Mouse (Mus musculus) CH12.LX (cell line): ENCODE data around the gene Ppip5k2. TPM values are rescaled to one million over a fixed set of nuclear protein-coding genes. Genes with fewer than 3 reads are reported as not detected.
A peak's percentile ranks its signal among the peaks of the same experiment; 100 is the strongest.

Experiments
- DNase-seq: peaks from one replicate; pipeline ENCODE4 v3.0.0-alpha.2; 2013; ENCODE audit errors: extremely low read depth
- H3K27ac ChIP-seq: 2 replicates; pipeline ENCODE4 v1.5.1; 2012; ENCODE audit warnings: low read depth, mild to moderate bottlenecking, control low read depth, moderate library complexity; ENCODE audit not compliant: insufficient read depth
- H3K27me3 ChIP-seq: replicated peaks from 2 replicates; pipeline ENCODE3; 2012; ENCODE audit warnings: inconsistent platforms
- H3K36me3 ChIP-seq, 2 experiments: replicated peaks in 1 of 2; 2 replicates each; pipeline versions ENCODE3 to v1.6.1; 2012; ENCODE audit warnings: inconsistent platforms in 1 of 2, low read length in 1 of 2, mild to moderate bottlenecking in 1 of 2, mixed read lengths in 1 of 2, moderate library complexity in 1 of 2; ENCODE audit not compliant: control insufficient read depth in 1 of 2, insufficient read depth in 1 of 2
- H3K4me1 ChIP-seq, 2 experiments: 2 replicates each; pipeline ENCODE4 v1.6.1; 2012; ENCODE audit warnings: inconsistent platforms in 1 of 2, moderate library complexity in 1 of 2; ENCODE audit not compliant: insufficient read depth in 2 of 2, control insufficient read depth in 1 of 2
- H3K4me2 ChIP-seq: 2 replicates; pipeline ENCODE4 v1.6.1; 2012; ENCODE audit warnings: low read depth, mild to moderate bottlenecking, control low read depth; ENCODE audit not compliant: poor library complexity, insufficient read depth, severe bottlenecking
- H3K4me3 ChIP-seq, 3 experiments: fragments of 150-350 bp in 1 of 3; sonication (generic) in 1 of 3; replicated peaks in 1 of 3; 2 replicates each; pipeline versions ENCODE3 to v1.5.1; 2011 to 2012; ENCODE audit warnings: low read depth in 2 of 3, low read length in 2 of 3, mild to moderate bottlenecking in 2 of 3, moderate library complexity in 2 of 3, control low read depth in 1 of 3, improper control_type of control experiment in 1 of 3, inconsistent platforms in 1 of 3, mixed read lengths in 1 of 3; ENCODE audit not compliant: poor library complexity in 1 of 3
- H3K79me2 ChIP-seq: replicated peaks from 2 replicates; pipeline ENCODE4 v1.6.1; 2012; ENCODE audit warnings: mild to moderate bottlenecking, moderate library complexity; ENCODE audit not compliant: control insufficient read depth, poor library complexity, insufficient read depth, severe bottlenecking; ENCODE audit errors: extremely low read depth
- H3K9ac ChIP-seq: 2 replicates; pipeline ENCODE4 v1.6.1; 2012; ENCODE audit warnings: low read depth, mild to moderate bottlenecking, control low read depth, moderate library complexity; ENCODE audit not compliant: insufficient read depth
- H3K9me3 ChIP-seq: replicated peaks from 2 replicates; pipeline ENCODE3; 2012; ENCODE audit warnings: low read length, inconsistent platforms, mixed read lengths
- BHLHE40 ChIP-seq: IDR thresholded peaks from 2 replicates; pipeline ENCODE4 v1.6.1; 2011; ENCODE audit warnings: mild to moderate bottlenecking, low read depth, low read length, improper control_type of control experiment
- CHD1 ChIP-seq: IDR thresholded peaks from 2 replicates; pipeline ENCODE4 v1.6.1; 2012; ENCODE audit warnings: low read depth, low read length, improper control_type of control experiment, inconsistent platforms
- CTCF ChIP-seq, 2 experiments: IDR thresholded peaks in 1 of 2; conservative IDR thresholded peaks in 1 of 2; 2 replicates each; pipeline ENCODE4 v1.5.1; 2011 to 2012; ENCODE audit warnings: low read depth in 2 of 2, low read length in 2 of 2, improper control_type of control experiment in 1 of 2, inconsistent platforms in 1 of 2, mild to moderate bottlenecking in 1 of 2, moderate library complexity in 1 of 2
- E2F4 ChIP-seq: IDR thresholded peaks from 2 replicates; pipeline ENCODE4 v1.6.1; 2011; ENCODE audit warnings: low read depth, low read length, improper control_type of control experiment; ENCODE audit not compliant: insufficient replicate concordance
- ELF1 ChIP-seq: IDR thresholded peaks from 2 replicates; pipeline ENCODE4 v1.6.1; 2014; ENCODE audit warnings: low read depth, mild to moderate bottlenecking, inconsistent platforms, low read length, improper control_type of control experiment
- ETS1 ChIP-seq: conservative IDR thresholded peaks from 2 replicates; pipeline ENCODE4 v1.6.1; 2012; ENCODE audit warnings: low read depth, mild to moderate bottlenecking, inconsistent platforms, low read length, improper control_type of control experiment, moderate library complexity
- GABPA ChIP-seq: IDR thresholded peaks from 2 replicates; pipeline ENCODE4 v1.6.1; 2012; ENCODE audit warnings: low read depth, low read length, improper control_type of control experiment, inconsistent platforms; ENCODE audit not compliant: insufficient replicate concordance
- HCFC1 ChIP-seq: IDR thresholded peaks from 2 replicates; pipeline ENCODE4 v1.6.1; 2012; ENCODE audit warnings: low read depth, mild to moderate bottlenecking, inconsistent platforms, low read length, improper control_type of control experiment
- IRF4 ChIP-seq: IDR thresholded peaks from 2 replicates; pipeline ENCODE4 v1.6.1; 2014; ENCODE audit warnings: low read depth, mild to moderate bottlenecking, inconsistent platforms, low read length, improper control_type of control experiment
- JUND ChIP-seq: conservative IDR thresholded peaks from 2 replicates; pipeline ENCODE4 v1.6.1; 2011; ENCODE audit warnings: low read depth, low read length, improper control_type of control experiment
- MAFK ChIP-seq: IDR thresholded peaks from 2 replicates; pipeline ENCODE4 v1.6.1; 2011; ENCODE audit warnings: low read length, improper control_type of control experiment; ENCODE audit not compliant: insufficient replicate concordance
- MEF2A ChIP-seq: IDR thresholded peaks from 2 replicates; pipeline ENCODE4 v1.6.1; 2014; ENCODE audit warnings: low read depth, mild to moderate bottlenecking, inconsistent platforms, low read length, improper control_type of control experiment, borderline replicate concordance
- MXI1 ChIP-seq: IDR thresholded peaks from 2 replicates; pipeline ENCODE4 v1.6.1; 2011; ENCODE audit warnings: mild to moderate bottlenecking, low read depth, low read length, improper control_type of control experiment
- MYC ChIP-seq: IDR thresholded peaks from 2 replicates; pipeline ENCODE4 v1.6.1; 2011; ENCODE audit warnings: low read depth, mild to moderate bottlenecking, improper control_type of control experiment, low read length
- NELFE ChIP-seq: IDR thresholded peaks from 2 replicates; pipeline ENCODE4 v1.6.1; 2011; ENCODE audit warnings: low read depth, low read length, improper control_type of control experiment
- NRF1 ChIP-seq: IDR thresholded peaks from 2 replicates; pipeline ENCODE4 v1.6.1; 2014; ENCODE audit warnings: low read depth, mild to moderate bottlenecking, inconsistent platforms, low read length, improper control_type of control experiment, moderate library complexity
- POLR2A ChIP-seq: IDR thresholded peaks from 2 replicates; pipeline ENCODE4 v1.6.1; 2011; ENCODE audit warnings: low read depth, mild to moderate bottlenecking, improper control_type of control experiment, low read length
- POLR2AphosphoS2 ChIP-seq: IDR thresholded peaks from 2 replicates; pipeline ENCODE4 v1.6.1; 2011; ENCODE audit warnings: low read depth, low read length, improper control_type of control experiment
- RAD21 ChIP-seq: IDR thresholded peaks from 2 replicates; pipeline ENCODE4 v1.6.1; 2011; ENCODE audit warnings: low read depth, mild to moderate bottlenecking, low read length, improper control_type of control experiment, moderate library complexity
- RCOR1 ChIP-seq: conservative IDR thresholded peaks from 2 replicates; pipeline ENCODE4 v1.6.1; 2012; ENCODE audit warnings: low read depth, mild to moderate bottlenecking, inconsistent platforms, low read length, improper control_type of control experiment
- SIN3A ChIP-seq: IDR thresholded peaks from 2 replicates; pipeline ENCODE4 v1.6.1; 2012; ENCODE audit warnings: low read length, improper control_type of control experiment, inconsistent platforms
- TBP ChIP-seq: conservative IDR thresholded peaks from 2 replicates; pipeline ENCODE4 v1.6.1; 2011; ENCODE audit warnings: low read depth, low read length, improper control_type of control experiment
- USF1 ChIP-seq: IDR thresholded peaks from 2 replicates; pipeline ENCODE4 v1.6.1; 2014; ENCODE audit warnings: low read depth, mild to moderate bottlenecking, inconsistent platforms, low read length, improper control_type of control experiment
- USF2 ChIP-seq: conservative IDR thresholded peaks from 2 replicates; pipeline ENCODE4 v1.6.1; 2011; ENCODE audit warnings: low read depth, low read length, improper control_type of control experiment
- ZC3H11A ChIP-seq: IDR thresholded peaks from 2 replicates; pipeline ENCODE4 v1.6.1; 2012; ENCODE audit warnings: low read depth, mild to moderate bottlenecking, inconsistent platforms, low read length, improper control_type of control experiment
- ZKSCAN1 ChIP-seq: IDR thresholded peaks from 2 replicates; pipeline ENCODE4 v1.6.1; 2012; ENCODE audit warnings: low read depth, inconsistent platforms, low read length, improper control_type of control experiment, borderline replicate concordance
- ZMIZ1 ChIP-seq: IDR thresholded peaks from 2 replicates; pipeline ENCODE4 v1.6.1; 2012; ENCODE audit warnings: low read depth, mild to moderate bottlenecking, inconsistent platforms, low read length, improper control_type of control experiment
- ZNF384 ChIP-seq: IDR thresholded peaks from 2 replicates; pipeline ENCODE4 v1.6.1; 2012; ENCODE audit warnings: low read depth, low read length, improper control_type of control experiment, inconsistent platforms
- dilution Hi-C: fragments of 300-500 bp; cut with MboI; formaldehyde crosslinking; loops from 2 replicates; pipeline ENCODE4 v1.14.3; 2020; ENCODE audit warnings: low sequenced_read_pairs; ENCODE audit not compliant: extremely low pct_unique_long_range_greater_than_20kb, extremely low pct_ligation_motif_present
- in situ Hi-C: fragments of 300-500 bp; cut with MboI; formaldehyde crosslinking; loops from 3 replicates; pipeline ENCODE4 v1.14.3; 2019; ENCODE audit warnings: low sequenced_read_pairs, low pct_ligation_motif_present, low pct_unique_long_range_greater_than_20kb, mixed read lengths
- polyA plus RNA-seq: library from polyadenylated mRNA; unstranded; fragments of >175 nt; gene quantifications from 2 replicates; pipeline ENCODE4 v1.2.1, GENCODE M21; 2012; ENCODE audit warnings: low read depth; ENCODE audit not compliant: insufficient read length
- total RNA-seq, 2 experiments: library from RNA; depleted of rRNA; stranded (reverse); fragments of 300-350 nt in 1 of 2; fragments of >200 nt in 1 of 2; gene quantifications; 2 replicates each; pipeline ENCODE4 v1.2.3; 2012 to 2014

Gene Ppip5k2
- total and polyA plus RNA-seq, 3 experiments = 27.4 to 44.9 (median 29.8) TPM

DNA sequence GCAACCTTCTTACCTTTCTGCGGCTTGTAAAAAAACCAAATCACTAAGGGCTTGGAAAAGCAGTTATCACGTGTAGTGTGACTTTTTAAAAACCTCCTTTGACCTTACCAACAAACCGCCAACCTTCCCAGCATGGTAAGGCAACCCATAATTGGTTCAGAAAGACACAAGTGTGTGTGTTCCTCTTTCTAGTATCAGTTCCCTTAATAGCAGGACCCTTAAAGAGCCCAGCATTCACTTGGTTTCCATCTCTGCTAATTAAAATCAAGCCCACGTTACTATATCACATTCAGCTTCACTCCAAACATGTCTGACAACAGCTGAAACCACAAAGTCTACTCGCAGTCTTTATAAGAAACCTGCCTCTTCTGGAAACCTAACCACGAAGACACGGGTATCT is 110.8 kb downstream of the Ppip5k2 start (continued):
- TF ChIP-seq ETS1 = peak; percentile 77
- TF ChIP-seq CHD1 = no peak
- peak; percentile 85 for TF ChIP-seq MYC
- TF ChIP-seq MAFK = peak; percentile 75; the same call in 1 of the 2 replicates
- TF ChIP-seq RCOR1 = peak; percentile 88
- TF ChIP-seq E2F4 = peak; percentile 78; the same call in 1 of the 2 replicates
- TF ChIP-seq CTCF (conservative IDR thresholded peaks at IDR 0.05 in 1 of 2, IDR thresholded peaks at IDR 0.05 in 1 of 2; ENCODE audit: low read depth in 2 of 2, low read length in 2 of 2) = no peak
- peak; percentile 61; the same call in 1 of the 2 replicates for TF ChIP-seq TBP
- TF ChIP-seq BHLHE40 = peak; percentile 98
- peak; percentile 92 for TF ChIP-seq MXI1
- no peak for TF ChIP-seq NRF1
- peak; percentile 25; the same call in 1 of the 2 replicates for TF ChIP-seq POLR2A

DNA sequence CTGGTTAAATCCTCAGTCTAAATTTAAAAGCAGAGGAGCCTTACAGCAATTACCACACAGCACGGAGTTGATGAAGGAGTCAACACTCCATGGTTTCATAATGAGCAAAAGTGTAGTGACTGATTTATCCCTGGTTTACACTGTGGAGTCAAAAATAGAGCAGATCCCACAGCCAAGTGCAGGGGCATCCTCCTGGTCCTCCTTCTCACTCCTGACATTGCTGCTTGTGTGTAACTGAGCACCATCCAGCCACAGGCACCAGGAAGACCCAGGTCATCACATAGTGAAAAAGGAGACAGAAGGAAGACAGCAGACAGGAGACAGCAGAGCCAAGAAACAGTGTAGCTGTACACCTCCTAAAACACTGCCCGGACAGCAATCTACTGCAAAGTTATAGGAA is 112.4 kb downstream of the Ppip5k2 start:
- no peak for DNase-seq
- peaks cover 23% of the 10 kb centered on the region for H3K79me2 ChIP-seq
- H3K4me2 ChIP-seq = no peak overlapping the region
- TF ChIP-seq NELFE = no peak
- no peak for TF ChIP-seq BHLHE40
- no peak for TF ChIP-seq USF1
- TF ChIP-seq POLR2A = no peak
- no peak for TF ChIP-seq MEF2A
- TF ChIP-seq TBP = no peak
- no peak for TF ChIP-seq HCFC1
- TF ChIP-seq POLR2AphosphoS2 = no peak
- no peak for TF ChIP-seq ZMIZ1
- in situ Hi-C loops = no loop called here
- dilution Hi-C loops = no loop called here
- no peak overlapping the region for H3K9ac ChIP-seq
- no peaks in the 10 kb centered on the region for H3K27me3 ChIP-seq
- H3K4me1 ChIP-seq = peaks cover 6 to 68% of the 10 kb centered on the region in 2 experiments; a peak in 3 of 4 replicates
- no peak overlapping the region for H3K27ac ChIP-seq
- H3K36me3 ChIP-seq = peaks cover 0 to 16% of the 10 kb centered on the region in 2 experiments
- H3K9me3 ChIP-seq = no peaks in the 10 kb centered on the region
- H3K4me3 ChIP-seq = no peak overlapping the region

DNA sequence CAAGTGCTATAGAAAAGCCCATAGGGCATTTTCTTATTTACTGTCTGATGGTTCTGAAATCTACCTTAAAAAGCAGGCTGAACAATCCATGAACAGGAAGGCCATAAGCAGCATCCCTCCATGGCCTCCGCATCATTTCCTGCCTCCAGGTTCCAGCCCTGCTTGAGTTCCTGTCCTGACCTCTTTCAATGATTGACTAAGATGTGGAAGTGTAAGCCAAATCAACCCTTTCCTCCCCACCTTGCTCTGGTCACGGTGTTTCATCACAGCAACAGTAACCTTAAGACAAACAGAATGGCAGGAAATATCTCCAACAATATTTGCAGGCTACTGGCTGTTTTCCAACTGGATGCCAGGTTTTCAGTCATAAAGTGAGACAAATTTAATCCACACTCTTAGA is 113.0 kb downstream of the Ppip5k2 start:
- DNase-seq = no peak
- Histone ChIP-seq H3K9me3 (no peaks in the 10 kb centered on the region), H3K27ac (no peak overlapping the region), H3K4me2 (no peak overlapping the region), H3K36me3 (peaks cover 0 to 21% of the 10 kb centered on the region in 2 experiments), H3K79me2 (peaks cover 26% of the 10 kb centered on the region), H3K27me3 (no peaks in the 10 kb centered on the region), H3K4me1 (peaks cover 6 to 68% of the 10 kb centered on the region in 2 experiments; a peak in 3 of 4 replicates), H3K9ac (no peak overlapping the region), H3K4me3 (no peak overlapping the region)
- in situ Hi-C loops (no loop called here), dilution Hi-C loops (no loop called here)
- TF ChIP-seq JUND (no peak), ZKSCAN1 (no peak), IRF4 (no peak), ZC3H11A (no peak), ELF1 (no peak), ZNF384 (no peak), RCOR1 (no peak), MEF2A (no peak), GABPA (no peak), SIN3A (no peak), MAFK (no peak), USF2 (no peak), NELFE (no peak), NRF1 (no peak), HCFC1 (no peak), RAD21 (no peak), POLR2A (no peak)
